Mouse (Mus musculus) urinary bladder, adult 18-20 months (tissue): ENCODE measurements around the gene Rps6kb2.
A peak's percentile ranks its signal among the peaks of the same experiment; 100 is the strongest.

Source experiments
- DNase-seq, 2 experiments: peaks; one replicate each; pipeline ENCODE4 v3.0.0; 2022; ENCODE audit warnings: low spot score in 2 of 2, mixed read lengths in 2 of 2

The Rps6kb2 gene

GRCm38 (mm10) chr19:4162646-4163542, at the start of gene Rps6kb2:
Gene Rps6kb2 (minus strand): TSS chr19:4163354.
- peak; percentile 92 to 97 for DNase-seq

DNA sequence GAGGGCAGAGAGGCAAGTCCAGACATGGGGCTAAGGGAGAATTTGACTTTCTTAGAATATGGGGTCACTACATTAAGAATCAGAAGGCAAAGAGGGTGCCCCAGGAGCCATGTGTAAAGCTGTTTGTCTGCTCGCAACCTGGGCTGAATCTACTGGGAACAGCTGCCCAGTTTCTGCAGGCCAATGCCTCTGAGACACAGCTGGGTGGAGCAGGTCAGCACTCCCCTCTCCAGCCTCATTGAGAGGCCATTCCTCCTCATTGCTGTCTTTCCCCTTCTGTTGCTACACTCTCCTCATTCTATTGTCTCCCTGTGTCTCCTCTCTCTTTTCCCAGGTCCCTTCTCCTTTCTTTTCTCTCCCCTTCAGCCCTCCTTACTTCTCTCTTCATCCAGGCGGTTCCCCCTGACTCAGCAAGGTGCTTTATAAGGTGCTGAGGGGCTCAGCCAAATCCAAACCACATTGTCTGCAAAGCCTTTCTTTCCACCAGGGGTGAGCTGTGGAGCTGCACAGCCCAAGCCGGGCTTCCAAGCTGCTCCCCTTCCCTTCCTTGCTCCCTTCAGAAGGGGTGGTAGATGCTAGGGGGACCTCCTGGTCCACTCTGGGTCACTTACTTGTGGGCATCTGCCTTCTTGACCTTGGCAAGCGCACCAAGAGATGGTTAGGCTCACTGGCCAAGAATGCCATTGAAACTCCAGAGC, 48.9 kb upstream of the Rps6kb2 start:
- DNase-seq: no peak

- no peak for DNase-seq
Observed at GRCm38 (mm10) chr19:4208563-4208962, 45.4 kb upstream of the Rps6kb2 start.

- DNase-seq: peak in 1 of 2 experiments; percentile 66
Observed at GRCm38 (mm10) chr19:4206971-4207370, 43.8 kb upstream of the Rps6kb2 start.

DNA sequence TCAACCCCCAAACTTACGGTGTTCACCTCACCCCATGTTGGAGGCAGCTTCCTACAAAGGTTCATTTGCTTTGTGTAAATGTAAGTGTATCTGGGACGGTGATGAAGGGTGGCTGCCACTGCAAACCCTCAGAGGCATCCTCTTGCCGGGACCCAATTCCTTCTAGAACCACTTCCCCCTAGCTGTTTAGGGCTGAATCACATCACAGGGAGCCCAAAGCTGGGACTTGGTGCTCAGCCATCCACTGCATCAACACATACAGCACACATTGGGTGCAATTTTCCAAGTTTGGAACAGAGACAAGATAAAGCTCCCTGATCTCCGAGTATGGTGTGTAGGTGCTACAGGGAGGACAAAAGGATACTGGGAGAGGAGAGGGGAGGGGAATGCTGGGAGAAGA, 41.7 kb upstream of the Rps6kb2 start:
- no peak for DNase-seq

DNA sequence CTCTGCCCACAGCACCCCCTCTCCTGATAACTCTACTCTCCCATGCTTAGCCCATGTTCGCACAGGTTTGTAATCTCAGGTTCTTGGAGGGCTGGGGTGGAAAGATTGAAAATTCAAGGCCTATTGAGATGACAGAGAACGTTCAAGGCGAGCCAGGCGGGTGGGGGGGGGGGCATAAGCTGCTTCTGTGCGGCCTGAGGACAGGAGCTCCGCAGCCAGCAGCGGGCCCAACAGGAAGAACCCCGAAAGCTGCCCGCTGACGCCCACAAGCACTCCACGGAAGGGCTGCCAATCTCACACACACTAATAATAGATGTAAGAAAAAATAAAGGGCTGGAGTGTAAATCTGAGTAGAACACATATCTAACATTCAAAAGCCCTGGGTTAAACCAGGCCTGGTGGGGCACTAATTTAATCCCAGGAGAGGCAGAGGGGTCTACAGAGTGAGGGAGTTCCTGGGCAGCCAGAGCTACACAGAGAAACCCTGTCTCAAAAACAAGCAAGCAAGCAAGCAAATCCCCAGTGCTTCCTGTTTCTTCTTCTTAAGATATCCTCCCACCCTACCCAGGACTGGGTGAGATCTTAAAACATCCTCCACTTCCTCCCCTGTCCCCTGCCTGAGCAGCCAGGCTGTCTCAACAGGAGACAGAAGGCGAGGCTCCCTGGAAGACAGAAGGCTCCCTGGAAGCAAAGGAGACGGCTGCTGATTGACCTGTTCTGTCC, 40.6 kb upstream of the Rps6kb2 start:
- no peak for DNase-seq

GRCm38 (mm10) chr19:4203148-4203547, 40.0 kb upstream of the Rps6kb2 start:
- no peak for DNase-seq

DNA sequence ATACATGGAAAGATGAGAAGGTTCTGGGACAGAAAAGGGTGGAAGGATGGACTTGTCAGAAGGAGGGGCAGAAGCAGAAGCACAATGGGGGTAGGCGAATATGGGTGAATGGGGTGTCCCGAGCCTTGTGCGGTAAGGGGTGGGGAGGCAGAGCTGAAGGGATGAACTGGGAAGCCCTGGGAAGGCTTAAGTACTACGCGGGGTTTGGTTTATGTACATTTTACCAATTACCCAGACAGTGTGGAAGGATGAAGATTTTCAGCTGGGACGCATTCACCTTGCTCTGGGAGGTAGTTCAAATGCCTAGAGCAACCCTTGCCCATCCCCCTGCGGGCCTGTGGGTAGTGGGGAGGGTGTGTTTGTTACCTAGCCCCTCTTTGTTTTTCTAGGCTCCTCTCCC, 39.0 kb upstream of the Rps6kb2 start:
- DNase-seq: no peak

DNA sequence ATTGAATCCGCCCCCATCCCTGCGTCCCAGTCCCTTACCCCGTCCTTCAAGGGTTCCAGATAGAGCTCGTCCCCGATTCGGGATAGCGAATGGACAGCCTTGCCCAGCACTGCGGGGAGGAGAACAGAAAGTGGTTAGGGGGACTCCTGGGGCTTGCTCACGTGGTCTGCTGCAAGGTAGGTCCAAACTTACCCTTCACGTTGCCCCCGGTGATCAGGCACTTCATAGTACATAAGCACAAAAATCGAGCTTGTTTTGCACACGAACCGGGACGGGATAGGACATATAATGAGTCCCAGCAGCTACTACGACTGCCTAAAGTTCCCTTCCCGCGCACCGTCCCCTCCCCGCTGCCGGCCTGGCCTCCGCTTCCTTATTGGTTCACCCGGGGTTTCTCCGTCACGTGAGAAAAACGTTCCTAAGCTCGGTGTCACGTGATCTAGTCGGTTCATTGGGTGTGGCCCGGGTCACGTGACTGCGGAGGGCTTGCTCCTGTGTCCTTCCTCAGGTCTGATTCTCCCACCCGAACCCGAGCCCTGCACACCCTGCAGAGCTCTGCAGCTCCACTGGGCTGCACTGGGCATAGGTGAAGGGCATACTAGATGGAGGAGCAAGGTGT, 38.2 kb upstream of the Rps6kb2 start, which contains the start of gene Rad9a:
Gene Rad9a (minus strand): TSS at position 372 of the 619 bp plus-strand sequence.
- peak; percentile 94 for DNase-seq

- no peak for DNase-seq
Observed at GRCm38 (mm10) chr19:4197180-4197579, 34.0 kb upstream of the Rps6kb2 start.

DNA sequence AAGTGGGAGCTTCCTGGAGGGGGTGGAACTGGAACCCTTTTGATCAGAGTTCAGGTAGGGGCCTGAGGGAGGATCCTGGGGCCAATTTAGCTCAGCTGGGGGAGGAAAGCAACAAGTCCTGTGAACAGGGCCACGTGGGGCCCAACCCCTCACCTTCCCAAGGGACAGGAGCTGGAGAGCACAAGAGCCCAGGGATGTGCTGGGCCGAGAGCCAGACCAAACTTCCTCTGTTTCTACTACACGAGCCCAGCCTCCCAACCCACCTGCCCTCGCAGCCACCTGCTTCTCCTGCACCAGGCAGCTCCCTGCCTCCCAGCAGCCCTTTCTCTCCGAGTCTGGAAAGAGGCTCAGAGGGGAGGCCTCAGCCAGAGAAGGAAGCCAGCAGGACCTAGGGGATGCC, 33.4 kb upstream of the Rps6kb2 start:
- no peak for DNase-seq

DNA sequence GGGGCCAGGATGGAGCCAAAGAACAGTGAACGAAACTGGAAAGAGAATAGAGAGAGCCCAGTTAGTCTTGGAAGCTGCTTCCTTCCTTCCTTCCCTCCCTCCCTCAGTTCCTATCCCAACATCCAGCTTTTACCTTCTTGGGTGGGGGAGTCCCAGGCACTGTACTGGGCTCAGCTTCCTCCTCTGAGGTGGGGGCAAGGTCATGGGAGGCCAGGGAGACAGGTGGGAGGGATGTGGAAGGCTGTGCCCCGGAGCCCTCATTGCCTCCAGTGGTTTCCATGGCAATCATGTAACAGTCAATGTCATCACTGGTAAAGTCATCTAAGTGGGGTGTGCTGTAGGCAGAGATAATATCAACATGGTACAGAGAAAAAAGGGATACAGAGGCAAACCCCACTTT, 32.9 kb upstream of the Rps6kb2 start:
- DNase-seq: no peak

DNA sequence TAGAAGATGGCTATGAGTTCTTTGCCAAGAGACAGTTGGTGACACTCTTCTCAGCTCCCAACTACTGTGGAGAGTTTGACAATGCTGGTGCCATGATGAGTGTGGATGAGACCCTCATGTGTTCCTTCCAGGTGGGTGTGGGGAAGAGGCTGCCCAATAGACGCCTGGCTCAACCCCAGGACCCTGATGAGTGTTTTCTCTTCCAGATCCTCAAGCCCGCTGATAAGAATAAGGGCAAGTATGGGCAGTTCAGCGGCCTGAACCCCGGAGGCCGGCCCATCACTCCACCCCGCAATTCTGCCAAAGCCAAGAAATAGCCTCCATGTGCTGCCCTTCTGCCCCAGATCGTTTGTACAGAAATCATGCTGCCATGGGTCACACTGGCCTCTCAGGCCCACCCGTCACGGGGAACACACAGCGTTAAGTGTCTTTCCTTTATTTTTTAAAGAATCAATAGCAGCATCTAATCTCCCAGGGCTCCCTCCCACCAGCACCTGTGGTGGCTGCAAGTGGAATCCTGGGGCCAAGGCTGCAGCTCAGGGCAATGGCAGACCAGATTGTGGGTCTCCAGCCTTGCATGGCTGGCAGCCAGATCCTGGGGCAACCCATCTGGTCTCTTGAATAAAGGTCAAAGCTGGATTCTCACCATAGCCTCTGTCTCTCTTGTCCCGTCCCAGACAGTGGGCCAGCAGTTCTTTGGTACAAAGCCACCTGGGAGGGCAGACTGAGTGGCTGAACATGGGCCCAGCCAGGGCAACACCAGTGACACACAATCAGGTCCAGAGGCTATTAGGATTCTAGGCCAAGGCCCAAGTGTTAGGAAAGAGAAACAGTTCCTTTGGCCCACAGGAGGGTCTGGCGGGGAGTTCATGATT, 31.9 kb upstream of the Rps6kb2 start:
- DNase-seq: no peak

DNA sequence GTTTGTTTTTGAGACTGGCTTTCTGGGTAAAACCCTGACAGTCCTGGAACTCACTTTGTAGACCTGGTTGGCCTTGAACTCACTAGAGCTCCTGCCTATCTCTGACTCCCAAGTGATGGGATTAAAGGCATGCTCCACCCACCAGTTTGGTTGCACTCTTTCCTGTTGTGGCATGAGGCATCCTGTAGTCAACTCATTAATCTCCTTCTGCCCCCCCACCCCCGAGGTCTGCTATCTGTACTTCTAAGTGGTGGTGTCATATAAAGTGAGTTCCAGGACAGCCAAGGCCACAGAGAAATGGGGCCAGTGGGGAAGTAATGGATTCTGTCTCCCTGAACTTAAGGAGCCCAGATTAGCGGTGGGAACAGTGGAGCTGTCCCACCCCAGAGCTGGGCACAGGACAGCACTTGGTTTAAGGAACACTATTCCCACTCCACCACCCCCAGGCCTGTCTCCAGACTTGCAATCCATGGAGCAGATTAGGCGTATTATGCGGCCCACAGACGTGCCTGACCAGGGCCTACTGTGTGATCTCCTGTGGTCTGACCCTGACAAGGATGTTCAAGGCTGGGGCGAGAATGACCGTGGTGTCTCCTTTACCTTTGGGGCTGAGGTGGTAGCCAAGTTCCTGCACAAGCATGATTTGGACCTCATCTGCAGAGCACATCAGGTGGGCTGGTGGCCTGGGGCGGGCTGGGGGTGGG, 31.0 kb upstream of the Rps6kb2 start:
- DNase-seq: no peak

DNA sequence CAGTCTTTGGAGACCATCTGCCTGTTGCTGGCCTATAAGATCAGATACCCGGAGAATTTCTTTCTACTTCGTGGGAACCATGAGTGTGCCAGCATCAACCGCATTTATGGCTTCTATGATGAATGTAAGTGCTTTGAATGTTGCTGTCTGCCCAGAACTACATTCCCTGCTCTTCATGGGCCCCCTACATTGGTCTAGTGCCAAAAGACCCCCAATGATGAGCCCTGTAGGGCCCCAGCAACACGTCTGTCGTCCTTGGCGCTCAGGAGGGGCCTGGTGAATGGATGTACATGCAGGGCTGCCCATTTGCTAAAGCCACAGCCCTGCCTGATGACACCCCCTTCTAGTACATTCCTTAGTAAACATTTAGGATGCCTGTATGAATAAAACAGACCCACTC, 30.0 kb upstream of the Rps6kb2 start:
- DNase-seq: no peak

GRCm38 (mm10) chr19:4192251-4192985, 29.3 kb upstream of the Rps6kb2 start:
- DNase-seq: no peak

GRCm38 (mm10) chr19:4191528-4192250, 28.5 kb upstream of the Rps6kb2 start, which contains the start of gene Ppp1ca:
Gene Ppp1ca (plus strand): TSS chr19:4192065.
- peak; percentile 90 to 93 for DNase-seq

GRCm38 (mm10) chr19:4190831-4191334, 27.7 kb upstream of the Rps6kb2 start, which contains the start of gene Tbc1d10c:
Gene Tbc1d10c (minus strand): TSS chr19:4191284.
- no peak for DNase-seq
